Mouse (Mus musculus) CH12.LX (cell line): ENCODE data around the gene Srsf10.

ENCODE experiments used
- CTCF ChIP-seq, 2 experiments: IDR thresholded peaks in 1 of 2; conservative IDR thresholded peaks in 1 of 2; 2 replicates each; pipeline ENCODE4 v1.5.1; 2011 to 2012; ENCODE audit warnings: low read depth in 2 of 2, low read length in 2 of 2, improper control_type of control experiment in 1 of 2, inconsistent platforms in 1 of 2, mild to moderate bottlenecking in 1 of 2, moderate library complexity in 1 of 2
- MAX ChIP-seq: IDR thresholded peaks from 2 replicates; pipeline ENCODE4 v1.6.1; 2011; ENCODE audit warnings: low read length, improper control_type of control experiment
- MEF2A ChIP-seq: IDR thresholded peaks from 2 replicates; pipeline ENCODE4 v1.6.1; 2014; ENCODE audit warnings: low read depth, mild to moderate bottlenecking, inconsistent platforms, low read length, improper control_type of control experiment, borderline replicate concordance
- ZMIZ1 ChIP-seq: IDR thresholded peaks from 2 replicates; pipeline ENCODE4 v1.6.1; 2012; ENCODE audit warnings: low read depth, mild to moderate bottlenecking, inconsistent platforms, low read length, improper control_type of control experiment

- no peak for TF ChIP-seq MAX
- TF ChIP-seq CTCF (conservative IDR thresholded peaks at IDR 0.05 in 1 of 2, IDR thresholded peaks at IDR 0.05 in 1 of 2; ENCODE audit: low read depth in 2 of 2, low read length in 2 of 2) = peak; percentile 63 to 72
- TF ChIP-seq MEF2A = no peak
- no peak for TF ChIP-seq ZMIZ1
Measured at GRCm38 (mm10) chr4:135816905-135817622, 38.5 kb upstream of the Srsf10 start.
